Mouse (Mus musculus) liver, embryonic 12.5 days (tissue): ENCODE data around the gene Kpna3. TPM values are rescaled to one million over a fixed set of nuclear protein-coding genes. Genes with fewer than 3 reads are reported as not detected.
"Not testable (repeated sequence)": the region's sequence is repeated elsewhere in the genome, so short reads cannot be mapped to it uniquely, and the experiment has no call there.

Experiments
- ATAC-seq: fragments of 200-750 bp; cut with Nextera tagmentation; 2 replicates; pipeline ENCODE4 v1.8.0; 2017; ENCODE audit warnings: moderate number of reproducible peaks, mild to moderate bottlenecking, moderate library complexity
- H3K27ac ChIP-seq: fragments of 300-500 bp; sonication (generic); 2 replicates; pipeline ENCODE4 v1.5.1; 2016; ENCODE audit warnings: mild to moderate bottlenecking
- H3K27me3 ChIP-seq: fragments of 300-500 bp; sonication (generic); replicated peaks from 2 replicates; pipeline ENCODE4 v1.6.1; 2016; ENCODE audit warnings: mild to moderate bottlenecking, moderate library complexity
- H3K36me3 ChIP-seq: fragments of 300-500 bp; sonication (generic); 2 replicates; pipeline ENCODE4 v1.6.1; 2016; ENCODE audit warnings: mild to moderate bottlenecking, moderate library complexity
- H3K4me1 ChIP-seq: fragments of 300-500 bp; sonication (generic); 2 replicates; pipeline ENCODE4 v1.6.1; 2016
- H3K4me2 ChIP-seq: fragments of 300-500 bp; sonication (generic); 2 replicates; pipeline ENCODE4 v1.6.1; 2016; ENCODE audit warnings: mild to moderate bottlenecking, moderate library complexity
- H3K4me3 ChIP-seq: fragments of 300-500 bp; sonication (generic); 2 replicates; pipeline ENCODE4 v1.5.1; 2016; ENCODE audit warnings: mild to moderate bottlenecking, moderate library complexity
- H3K9ac ChIP-seq: fragments of 300-500 bp; sonication (generic); 2 replicates; pipeline ENCODE4 v1.6.1; 2016; ENCODE audit warnings: mild to moderate bottlenecking, moderate library complexity
- H3K9me3 ChIP-seq: fragments of 300-500 bp; sonication (generic); replicated peaks from 2 replicates; pipeline ENCODE4 v1.6.1; 2016; ENCODE audit warnings: mild to moderate bottlenecking, moderate library complexity
- WGBS: fragments of 180-500 bp; shearing (Covaris S2); methylation state at CpG from one replicate; pipeline ENCODE4 v1.1.7; 2016; ENCODE audit not compliant: insufficient replicate concordance; 5-methylcytosine and 5-hydroxymethylcytosine counted together
- polyA plus RNA-seq: library from polyadenylated mRNA; unstranded; fragments of >200 nt; fragmentation: Nextera tagmentation; extraction: Ambion mirVana; gene quantifications from 2 replicates; pipeline ENCODE4 v1.2.1, GENCODE M21; 2016

Gene Kpna3
- polyA plus RNA-seq, 1 experiment from 2014 or later, result 44.8 TPM

DNA sequence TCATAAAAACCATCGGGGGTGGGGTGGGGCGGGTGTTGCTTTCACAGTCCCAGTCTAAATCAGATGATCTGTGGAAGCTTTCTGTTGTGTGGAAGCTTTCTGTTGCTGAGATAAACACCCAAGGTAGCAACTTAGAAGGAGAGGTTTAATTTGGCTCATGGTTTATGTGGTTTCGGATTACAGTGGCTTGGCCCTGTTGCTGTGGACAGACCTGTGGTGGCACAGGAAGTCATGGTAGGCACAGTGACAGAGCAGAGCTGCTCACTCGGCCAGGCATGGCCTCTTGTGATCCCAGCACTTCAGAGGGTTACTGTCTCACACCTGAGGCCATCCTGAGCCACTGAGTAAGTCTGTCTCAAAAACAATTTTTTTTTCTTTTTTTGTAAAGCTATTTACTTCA lies 100.3 kb downstream of the Kpna3 start:
- no peak for ATAC-seq
- Histone ChIP-seq H3K4me1 (no peaks in the 10 kb centered on the region), H3K27ac (no peak overlapping the region), H3K4me3 (no peak overlapping the region), H3K9me3 (no peaks in the 10 kb centered on the region), H3K27me3 (no peaks in the 10 kb centered on the region), H3K4me2 (no peak overlapping the region), H3K9ac (no peak overlapping the region), H3K36me3 (no peaks in the 10 kb centered on the region)
- WGBS, result 69% methylated on average over 4 of the region's 4 CpGs

DNA sequence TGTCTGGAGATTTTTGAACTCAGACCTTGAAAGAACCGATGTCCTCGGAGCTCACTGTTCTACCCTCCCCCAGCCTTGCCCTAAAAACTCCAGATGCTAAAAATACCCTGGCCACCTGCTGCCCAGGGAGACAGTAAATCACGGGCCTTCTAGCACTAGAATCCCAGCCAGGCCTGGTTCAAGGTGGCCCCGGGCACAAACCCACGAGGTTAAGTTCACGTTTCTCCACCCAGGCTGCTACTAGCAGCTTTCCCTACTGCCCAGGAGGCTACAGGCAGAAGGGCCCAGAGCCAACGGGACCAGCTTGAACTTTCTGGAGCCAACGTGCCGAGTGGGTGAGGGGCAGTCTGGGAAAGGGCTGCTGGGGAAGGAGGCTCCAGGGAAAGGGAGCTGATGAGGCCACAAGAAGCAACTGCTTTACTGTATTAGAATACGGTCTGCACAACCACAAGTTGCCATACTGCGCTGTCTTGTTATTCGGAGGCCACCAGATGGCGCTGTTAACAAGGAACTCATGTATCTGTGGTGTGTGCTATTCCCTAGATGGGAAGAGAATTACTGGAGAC lies 108.6 kb downstream of the Kpna3 start:
- H3K4me1 ChIP-seq, result peaks cover 11% of the 10 kb centered on the region
- H3K4me3 ChIP-seq, result no peak overlapping the region
- WGBS, result 21% methylated on average over 13 of the region's 13 CpGs
- H3K27me3 ChIP-seq, result no peaks in the 10 kb centered on the region
- peak overlapping the region; percentile 29; the same call in 1 of the 2 replicates for H3K4me2 ChIP-seq
- ATAC-seq, result peak; percentile 75
- H3K36me3 ChIP-seq, result no peaks in the 10 kb centered on the region
- H3K27ac ChIP-seq, result no peak overlapping the region
- no peak overlapping the region for H3K9ac ChIP-seq
- no peaks in the 10 kb centered on the region for H3K9me3 ChIP-seq

DNA sequence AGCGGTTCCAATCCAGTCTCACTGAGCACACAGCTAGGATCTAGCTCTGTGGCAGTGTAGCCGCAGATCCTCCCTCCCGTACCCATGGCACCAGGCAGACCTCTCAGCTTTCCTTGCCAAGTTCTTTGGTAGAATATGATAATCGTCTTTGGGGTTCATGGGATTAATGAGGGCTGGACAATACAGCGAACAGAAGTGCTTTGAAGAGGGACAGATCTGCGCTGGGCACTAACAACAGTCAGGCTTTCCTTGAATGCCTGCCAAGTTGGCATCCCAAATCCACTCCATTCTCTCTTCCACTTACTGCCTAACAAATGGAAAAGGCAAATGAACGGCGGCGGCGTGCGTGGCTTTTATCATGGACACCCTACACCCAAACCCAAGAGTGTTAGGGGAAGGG lies 109.1 kb downstream of the Kpna3 start:
- Histone ChIP-seq H3K36me3 (no peaks in the 10 kb centered on the region), H3K9ac (no peak overlapping the region), H3K4me1 (peaks cover 11% of the 10 kb centered on the region), H3K27me3 (no peaks in the 10 kb centered on the region), H3K4me3 (no peak overlapping the region), H3K4me2 (no peak overlapping the region), H3K27ac (no peak overlapping the region), H3K9me3 (no peaks in the 10 kb centered on the region)
- 79% methylated on average over 11 of the region's 11 CpGs for WGBS
- ATAC-seq, result no peak

DNA sequence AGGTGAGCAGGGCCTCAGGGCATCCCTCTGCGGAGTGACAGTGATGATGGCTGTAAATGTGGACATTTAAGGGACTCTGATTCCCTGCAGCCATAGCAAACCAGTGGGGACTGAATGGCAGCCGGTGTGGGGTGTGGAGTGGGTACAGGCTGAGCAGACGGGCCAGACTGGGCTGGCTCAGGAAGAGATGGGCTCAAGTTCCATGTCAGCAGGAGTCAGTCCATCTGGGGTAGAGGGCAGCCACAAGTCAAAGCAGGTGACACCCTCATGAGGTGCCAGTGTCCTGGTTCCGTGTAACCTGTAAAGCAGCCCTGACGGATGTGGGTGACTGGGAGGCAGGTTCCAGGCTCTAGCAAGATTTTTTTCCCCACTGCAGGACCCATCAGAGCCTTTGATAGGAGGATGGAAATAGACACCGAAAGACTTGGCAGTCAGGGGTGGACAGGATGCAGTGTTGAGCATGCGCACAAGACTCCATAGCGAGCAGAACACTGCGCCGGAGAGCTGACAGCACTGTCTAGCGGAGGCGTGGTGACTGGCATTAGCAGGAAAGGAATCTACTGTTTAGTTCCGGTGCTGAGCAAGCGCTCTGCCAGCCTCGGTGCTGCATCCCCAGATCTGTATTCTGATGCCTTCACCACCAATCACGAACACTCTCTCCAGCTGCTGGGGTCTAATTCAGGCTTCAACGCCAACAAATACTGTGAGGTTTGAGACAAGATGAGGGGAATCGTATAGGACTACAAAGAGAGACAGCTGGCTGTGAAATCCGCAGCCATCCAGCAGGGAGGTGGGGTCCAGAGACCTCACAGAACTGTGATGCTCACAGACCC lies 111.8 kb downstream of the Kpna3 start:
- Histone ChIP-seq H3K4me3 (peak overlapping the region; percentile 17; the same call in 1 of the 2 replicates), H3K4me2 (peak overlapping the region; percentile 55), H3K27ac (no peak overlapping the region), H3K4me1 (peaks cover 11% of the 10 kb centered on the region), H3K36me3 (no peaks in the 10 kb centered on the region), H3K9me3 (no peaks in the 10 kb centered on the region), H3K27me3 (no peaks in the 10 kb centered on the region), H3K9ac (peak overlapping the region; percentile 27; the same call in 1 of the 2 replicates)
- 39% methylated on average over 19 of the region's 19 CpGs for WGBS
- peak; percentile 50; the same call in 1 of the 2 replicates for ATAC-seq

DNA sequence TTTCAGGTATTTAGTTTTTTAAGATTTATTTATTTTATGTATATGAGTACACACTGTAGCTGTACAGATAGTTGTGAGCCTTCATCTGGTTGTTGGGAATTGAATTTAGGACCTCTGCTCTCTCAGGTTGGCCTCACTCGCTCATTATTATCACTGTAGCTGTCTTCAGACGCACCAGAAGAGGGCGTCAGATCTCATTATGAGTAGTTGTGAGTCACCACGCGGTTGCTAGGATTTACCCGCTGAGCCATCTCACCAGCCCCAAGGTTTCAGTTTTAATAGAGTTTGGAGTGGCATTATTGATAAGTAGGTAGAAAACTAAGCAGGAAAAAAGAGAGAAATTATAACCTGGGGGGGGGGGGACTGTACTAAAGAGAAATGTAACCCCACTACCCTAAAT lies 112.7 kb downstream of the Kpna3 start:
- not testable (repeated sequence) for H3K27me3 ChIP-seq, H3K9me3 ChIP-seq, H3K4me3 ChIP-seq, H3K9ac ChIP-seq, H3K36me3 ChIP-seq, ATAC-seq, H3K27ac ChIP-seq
- H3K4me1 ChIP-seq, result peaks cover 11% of the 10 kb centered on the region
- 27% methylated on average over 6 of the region's 6 CpGs for WGBS
- H3K4me2 ChIP-seq, result peak overlapping the region; percentile 55

DNA sequence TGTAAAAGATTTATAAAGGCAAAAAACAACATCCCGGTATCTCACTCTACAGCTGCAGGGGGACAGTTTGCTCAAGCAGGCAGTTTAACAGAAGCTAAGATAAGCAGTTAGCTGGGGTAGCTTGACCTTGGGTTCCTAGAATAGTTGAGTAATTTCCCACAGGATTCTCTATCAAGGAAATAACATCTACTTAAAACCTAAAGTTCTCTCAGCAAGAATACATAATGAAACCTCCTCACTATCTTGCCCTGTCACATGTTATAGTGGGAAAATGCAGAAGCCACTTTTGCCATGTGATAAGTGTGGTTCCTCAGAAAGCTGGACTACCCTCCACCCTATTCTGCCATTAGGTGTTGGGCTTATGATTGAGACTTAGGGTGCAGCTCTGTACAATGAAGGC lies 116.9 kb downstream of the Kpna3 start:
- H3K4me1 ChIP-seq, result peaks cover 7% of the 10 kb centered on the region
- no peaks in the 10 kb centered on the region for H3K9me3 ChIP-seq
- no peak overlapping the region for H3K27ac ChIP-seq
- no peak for ATAC-seq
- no peak overlapping the region for H3K4me2 ChIP-seq
- 66% methylated on average over 1 of the region's 1 CpGs for WGBS
- no peaks in the 10 kb centered on the region for H3K27me3 ChIP-seq
- no peak overlapping the region for H3K9ac ChIP-seq
- H3K36me3 ChIP-seq, result no peaks in the 10 kb centered on the region
- no peak overlapping the region for H3K4me3 ChIP-seq

DNA sequence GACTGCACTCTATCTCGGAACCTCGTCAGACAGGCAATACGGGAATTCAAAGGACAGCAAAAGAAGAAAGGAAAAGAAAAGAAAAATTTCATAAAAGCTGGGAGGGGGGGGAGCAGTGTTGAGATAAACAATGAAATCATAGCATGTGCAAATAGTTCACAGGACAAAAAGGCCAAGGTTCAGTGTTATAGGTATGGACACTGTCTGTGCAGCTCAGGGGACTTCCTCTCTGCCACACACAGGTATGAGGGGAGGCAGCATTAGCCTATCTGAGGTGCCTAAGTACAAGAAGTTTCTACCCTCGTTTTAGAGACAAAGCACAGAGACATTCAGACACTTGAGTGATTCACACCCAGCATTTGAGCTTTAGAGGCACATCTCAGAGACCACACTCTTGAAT lies 118.5 kb downstream of the Kpna3 start:
- 70% methylated on average over 4 of the region's 4 CpGs for WGBS
- H3K4me3 ChIP-seq, result no peak overlapping the region
- H3K4me1 ChIP-seq, result no peaks in the 10 kb centered on the region
- no peaks in the 10 kb centered on the region for H3K36me3 ChIP-seq
- no peak for ATAC-seq
- H3K27ac ChIP-seq, result no peak overlapping the region
- no peaks in the 10 kb centered on the region for H3K9me3 ChIP-seq
- no peaks in the 10 kb centered on the region for H3K27me3 ChIP-seq
- no peak overlapping the region for H3K9ac ChIP-seq
- no peak overlapping the region for H3K4me2 ChIP-seq

DNA sequence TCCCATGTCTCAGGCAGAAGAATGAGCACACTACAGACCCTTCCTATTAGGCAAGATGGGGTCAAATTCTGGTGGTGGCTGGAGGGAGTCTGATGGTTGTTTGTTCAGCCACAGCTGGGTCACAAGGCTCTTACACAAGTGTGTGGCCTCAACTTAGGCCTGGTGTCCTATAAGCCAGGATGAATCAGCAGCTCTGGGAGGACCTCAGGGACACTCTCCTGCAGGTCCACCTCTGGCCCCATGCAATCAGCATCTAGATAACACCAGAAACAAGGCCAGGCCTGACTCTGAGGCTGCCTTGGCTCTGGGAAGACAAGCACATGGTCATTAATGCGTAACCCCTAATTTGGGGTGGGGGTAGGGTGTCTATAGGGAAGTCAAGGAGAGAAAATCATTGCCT lies 118.9 kb downstream of the Kpna3 start:
- Histone ChIP-seq H3K27me3 (no peaks in the 10 kb centered on the region), H3K36me3 (no peaks in the 10 kb centered on the region), H3K4me2 (no peak overlapping the region), H3K9ac (no peak overlapping the region), H3K4me1 (no peaks in the 10 kb centered on the region), H3K4me3 (no peak overlapping the region), H3K27ac (no peak overlapping the region), H3K9me3 (no peaks in the 10 kb centered on the region)
- ATAC-seq, result no peak
- 40% methylated on average over 1 of the region's 1 CpGs for WGBS

DNA sequence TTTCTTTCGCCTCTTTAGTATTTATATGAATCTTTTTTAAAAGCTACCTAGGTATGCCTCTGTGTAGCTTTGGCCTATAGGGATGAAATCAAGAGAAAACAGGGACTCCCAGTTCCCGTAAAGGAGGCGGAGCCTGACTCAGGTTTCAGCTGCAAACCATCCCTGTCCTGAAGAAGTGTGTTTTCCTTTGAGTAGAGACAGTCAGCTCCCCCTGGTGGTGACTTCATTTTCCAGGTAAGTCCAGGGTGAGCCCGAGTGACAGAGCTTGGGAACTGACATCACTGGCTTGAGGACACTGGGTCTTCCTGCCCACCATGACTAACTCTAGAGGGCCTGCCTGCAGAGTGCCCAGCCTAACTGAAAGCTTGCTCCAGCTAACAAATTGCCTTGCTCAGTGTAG lies 122.8 kb downstream of the Kpna3 start:
- ATAC-seq, result no peak
- 35% methylated on average over 4 of the region's 4 CpGs for WGBS

More for the DNA sequence above, 122.8 kb downstream of the Kpna3 start:
- Histone ChIP-seq H3K4me1 (no peaks in the 10 kb centered on the region), H3K9me3 (no peaks in the 10 kb centered on the region), H3K4me3 (no peak overlapping the region), H3K27ac (no peak overlapping the region), H3K36me3 (no peaks in the 10 kb centered on the region), H3K27me3 (no peaks in the 10 kb centered on the region), H3K9ac (no peak overlapping the region), H3K4me2 (no peak overlapping the region)

Other genes with a start within 250 kb of the Kpna3 start
- 0.12 and 0.14 TPM in 2 replicates for gene Sgcg, start 181.4 kb downstream of the Kpna3 start, polyA plus RNA-seq
- 1.1 TPM in 2 replicates for gene Arl11, start 130.1 kb downstream of the Kpna3 start, polyA plus RNA-seq
- gene Ebpl, start 79.4 kb downstream of the Kpna3 start, polyA plus RNA-seq, result 3.9 and 4.3 TPM in 2 replicates
- 15.2 and 15.3 TPM in 2 replicates for gene Spryd7, start 117.0 kb upstream of the Kpna3 start, polyA plus RNA-seq
- 6.9 and 7.7 TPM in 2 replicates for gene Trim13, start 158.4 kb upstream of the Kpna3 start, polyA plus RNA-seq
- gene Kcnrg, start 167.6 kb upstream of the Kpna3 start, polyA plus RNA-seq, result 0.41 and 0.42 TPM in 2 replicates